ENCODE assay signal across 10 mouse cellular contexts in genomic region chr2:119803618-119804274, GRCm38 (mm10). TPM values are rescaled to one million over a fixed set of nuclear protein-coding genes. Genes with fewer than 3 reads are reported as not detected.
A peak's percentile ranks its signal among the peaks of the same experiment; 100 is the strongest.
DNase-seq lines count a peak whose midpoint lies in the region; ATAC-seq and TF ChIP-seq lines count a peak whose summit lies in the region.
"Had no signal": no experiment of that assay in that cellular context is flagged by ENCODE, and none has a peak within 500 bp of the region (broad histone marks: within the 10 kb centered on the region; RNA-seq: fewer than 3 reads in every experiment).

No protein-coding gene starts in this region.

- 15% methylated on average over 6 of the region's 6 CpGs for WGBS in hindbrain, embryonic 10.5 days
- 12% methylated on average over 6 of the region's 6 CpGs for WGBS in hindbrain, embryonic 14.5 days
- 10% methylated on average over 6 of the region's 6 CpGs for WGBS in midbrain, embryonic 13.5 days

- DNase-seq in hindbrain, embryonic 10.5 days (ENCODE audit: low spot score) = no peak
- no peak for DNase-seq in hindbrain, embryonic 14.5 days (ENCODE audit: low spot score)
- peak; percentile 85 for DNase-seq in brain, adult 2 months (ENCODE audit: low read depth, low spot score)
- DNase-seq in adipocyte (ENCODE audit: low spot score) = no peak
- no peak for DNase-seq in urinary bladder, postnatal 25 days (ENCODE audit: low spot score)
- no peak for DNase-seq in cerebellum, adult 8-10 months
- DNase-seq: thymus, postnatal 36 days had no signal

- ATAC-seq in hindbrain, embryonic 14.5 days (ENCODE audit: low FRiP score) = no peak
- ATAC-seq in midbrain, embryonic 13.5 days = peak; percentile 25

- peaks cover 89% of the 10 kb centered on the region for H3K4me1 ChIP-seq in hindbrain, embryonic 10.5 days (replicated peaks)
- peaks cover 41% of the 10 kb centered on the region; the same call in 1 of the 2 replicates for H3K4me1 ChIP-seq in hindbrain, embryonic 14.5 days (replicated peaks; ENCODE audit: control insufficient read depth, insufficient read depth, low read length)
- peaks cover 22% of the 10 kb centered on the region for H3K4me1 ChIP-seq in ES-Bruce4 (ENCODE audit: control insufficient read depth, insufficient read depth, low read length)
- peaks cover 57% of the 10 kb centered on the region for H3K4me1 ChIP-seq in midbrain, embryonic 13.5 days (replicated peaks)

- H3K27ac ChIP-seq in hindbrain, embryonic 10.5 days = peak overlapping the region; percentile 81
- no peak overlapping the region for H3K27ac ChIP-seq in hindbrain, embryonic 14.5 days
- H3K27ac ChIP-seq in ES-Bruce4 (ENCODE audit: insufficient read depth, low read length) = peak overlapping the region; percentile 6
- H3K27ac ChIP-seq in midbrain, embryonic 13.5 days = peak overlapping the region; percentile 51; the same call in 1 of the 2 replicates

- TF ChIP-seq CTCF in ES-Bruce4 (IDR thresholded peaks at IDR 0.05; ENCODE audit: low read depth, low read length) = no peak

- H3K9me3 ChIP-seq in hindbrain, embryonic 10.5 days = no peaks in the 10 kb centered on the region
- H3K9me3 ChIP-seq in hindbrain, embryonic 14.5 days (ENCODE audit: control insufficient read depth, low read length) = no peaks in the 10 kb centered on the region
- H3K9me3 ChIP-seq in ES-Bruce4 (replicated peaks; ENCODE audit: control insufficient read depth, insufficient read depth, low read length, poor library complexity, severe bottlenecking) = no peaks in the 10 kb centered on the region
- H3K9me3 ChIP-seq in midbrain, embryonic 13.5 days = no peaks in the 10 kb centered on the region
- H3K9me3 ChIP-seq: limb, embryonic 15.5 days had no signal

- TF ChIP-seq POLR2A in ES-Bruce4 (IDR thresholded peaks at IDR 0.05; ENCODE audit: insufficient read depth, low read length) = no peak

- H3K27me3 ChIP-seq in hindbrain, embryonic 10.5 days (ENCODE audit: insufficient read depth, poor library complexity, severe bottlenecking) = peaks cover 46% of the 10 kb centered on the region
- H3K27me3 ChIP-seq in hindbrain, embryonic 14.5 days (ENCODE audit: control insufficient read depth, insufficient read depth, low read length) = 0 out of 2 replicates have a peak, but pooled peaks cover 3% of the 10 kb centered on the region
- no peaks in the 10 kb centered on the region for H3K27me3 ChIP-seq in ES-Bruce4 (ENCODE audit: control insufficient read depth, insufficient read depth, low read length, poor library complexity, severe bottlenecking)
- H3K27me3 ChIP-seq in midbrain, embryonic 13.5 days = peaks cover 11% of the 10 kb centered on the region
- H3K27me3 ChIP-seq: limb, embryonic 15.5 days had no signal

- TF ChIP-seq EP300 in ES-Bruce4 (IDR thresholded peaks at IDR 0.05; ENCODE audit: insufficient read depth, low read depth, low read length) = no peak

- H3K9ac ChIP-seq in hindbrain, embryonic 14.5 days = no peak overlapping the region
- H3K9ac ChIP-seq in ES-Bruce4 (ENCODE audit: low read depth, poor library complexity, severe bottlenecking) = no peak overlapping the region
- peak overlapping the region; percentile 29; the same call in 1 of the 2 replicates for H3K9ac ChIP-seq in midbrain, embryonic 13.5 days (replicated peaks)
- H3K9ac ChIP-seq: limb, embryonic 15.5 days had no signal

- no peak overlapping the region for H3K4me2 ChIP-seq in hindbrain, embryonic 14.5 days (replicated peaks)
- peak overlapping the region; percentile 5; the same call in 1 of the 2 replicates for H3K4me2 ChIP-seq in midbrain, embryonic 13.5 days (replicated peaks)
- H3K4me2 ChIP-seq: limb, embryonic 15.5 days had no signal

- peaks cover 43% of the 10 kb centered on the region for H3K36me3 ChIP-seq in hindbrain, embryonic 10.5 days
- H3K36me3 ChIP-seq in hindbrain, embryonic 14.5 days (replicated peaks; ENCODE audit: control insufficient read depth, insufficient read depth) = 0 out of 2 replicates have a peak, but pooled peaks cover 16% of the 10 kb centered on the region
- no peaks in the 10 kb centered on the region for H3K36me3 ChIP-seq in ES-Bruce4 (ENCODE audit: control insufficient read depth, insufficient read depth, low read length, poor library complexity, severe bottlenecking)
- H3K36me3 ChIP-seq in midbrain, embryonic 13.5 days = peaks cover 21% of the 10 kb centered on the region

- H3K4me3 ChIP-seq in hindbrain, embryonic 10.5 days = peak overlapping the region; percentile 33; the same call in 1 of the 2 replicates
- H3K4me3 ChIP-seq in hindbrain, embryonic 14.5 days (replicated peaks; ENCODE audit: low read length) = no peak overlapping the region
- no peak overlapping the region for H3K4me3 ChIP-seq in ES-Bruce4 (ENCODE audit: low read depth, low read length)
- H3K4me3 ChIP-seq in midbrain, embryonic 13.5 days (replicated peaks) = no peak overlapping the region
- H3K4me3 ChIP-seq: limb, embryonic 15.5 days had no signal

RNA-seq across cellular contexts. Expression of gene Tyro3, which starts 6.2 kb away (rescaled TPM):
- 21.5 and 23.5 TPM in 2 replicates for polyA plus RNA-seq in hindbrain, embryonic 10.5 days (2016; fragmentation: Nextera tagmentation; extraction: Ambion mirVana)
- polyA plus RNA-seq in hindbrain, embryonic 14.5 days (2014; fragmentation: Nextera tagmentation; extraction: Ambion mirVana) = 26.4 and 26.7 TPM in 2 replicates
- polyA plus RNA-seq in ES-Bruce4 (2011; ENCODE audit: insufficient read depth, insufficient read length, low read depth, missing spikeins) = 38.4 and 45.2 TPM in 2 replicates
- 15.7 and 16.1 TPM in 2 replicates for polyA plus RNA-seq in midbrain, embryonic 13.5 days (2015; fragmentation: Nextera tagmentation; extraction: Ambion mirVana)

RNA-seq across cellular contexts. Expression of gene Rpap1, which starts 16.4 kb away (rescaled TPM):
- 40.2 and 41.6 TPM in 2 replicates for polyA plus RNA-seq in hindbrain, embryonic 10.5 days (2016; fragmentation: Nextera tagmentation; extraction: Ambion mirVana)
- polyA plus RNA-seq in hindbrain, embryonic 14.5 days (2014; fragmentation: Nextera tagmentation; extraction: Ambion mirVana) = 15.8 and 18.1 TPM in 2 replicates
- 42.6 and 43.3 TPM in 2 replicates for polyA plus RNA-seq in ES-Bruce4 (2011; ENCODE audit: insufficient read depth, insufficient read length, low read depth, missing spikeins)
- polyA plus RNA-seq in midbrain, embryonic 13.5 days (2015; fragmentation: Nextera tagmentation; extraction: Ambion mirVana) = 25.1 and 26.8 TPM in 2 replicates

RNA-seq across cellular contexts. Expression of gene Ltk, which starts 43.5 kb away (rescaled TPM):
- not detected in 2 replicates for polyA plus RNA-seq in hindbrain, embryonic 10.5 days (2016; fragmentation: Nextera tagmentation; extraction: Ambion mirVana)
- 1.6 and 2.7 TPM in 2 replicates for polyA plus RNA-seq in hindbrain, embryonic 14.5 days (2014; fragmentation: Nextera tagmentation; extraction: Ambion mirVana)
- polyA plus RNA-seq in ES-Bruce4 (2011; ENCODE audit: insufficient read depth, insufficient read length, low read depth, missing spikeins) = 1.1 and 1.6 TPM in 2 replicates
- 0.55 and 0.65 TPM in 2 replicates for polyA plus RNA-seq in midbrain, embryonic 13.5 days (2015; fragmentation: Nextera tagmentation; extraction: Ambion mirVana)
- polyA plus RNA-seq: limb, embryonic 15.5 days had no signal
